Mouse (Mus musculus) midbrain, embryonic 16.5 days (tissue): ENCODE data around the gene Ceacam15. TPM values are rescaled to one million over a fixed set of nuclear protein-coding genes. Genes with fewer than 3 reads are reported as not detected.
"Not testable (repeated sequence)": the region's sequence is repeated elsewhere in the genome, so short reads cannot be mapped to it uniquely, and the experiment has no call there.

ENCODE experiments used
- ATAC-seq: fragments of 200-750 bp; cut with Nextera tagmentation; 2 replicates; pipeline ENCODE4 v1.8.0; 2017; ENCODE audit warnings: moderate TSS enrichment
- H3K27ac ChIP-seq: fragments of 300-500 bp; sonication (generic); 2 replicates; pipeline ENCODE4 v1.5.1; 2014; ENCODE audit warnings: mild to moderate bottlenecking, low read length, mixed read lengths
- H3K27me3 ChIP-seq: fragments of 300-500 bp; sonication (generic); 2 replicates; pipeline ENCODE4 v1.6.1; 2014; ENCODE audit warnings: low read depth, low read length, mixed read lengths; ENCODE audit not compliant: control insufficient read depth, insufficient read depth
- H3K36me3 ChIP-seq: fragments of 300-500 bp; sonication (generic); 2 replicates; pipeline ENCODE4 v1.6.1; 2014; ENCODE audit warnings: mild to moderate bottlenecking, low read length, moderate library complexity, mixed read lengths; ENCODE audit not compliant: control insufficient read depth, insufficient read depth
- H3K4me1 ChIP-seq: fragments of 300-500 bp; sonication (generic); 2 replicates; pipeline ENCODE4 v1.6.1; 2014; ENCODE audit warnings: mild to moderate bottlenecking, low read length, mixed read lengths; ENCODE audit not compliant: control insufficient read depth, insufficient read depth
- H3K4me2 ChIP-seq: fragments of 300-500 bp; sonication (generic); 2 replicates; pipeline ENCODE4 v1.6.1; 2014; ENCODE audit warnings: mild to moderate bottlenecking, low read length, mixed read lengths
- H3K4me3 ChIP-seq: fragments of 300-500 bp; sonication (generic); 2 replicates; pipeline ENCODE4 v1.5.1; 2014; ENCODE audit warnings: low read depth, mild to moderate bottlenecking, low read length, moderate library complexity, mixed read lengths
- H3K9ac ChIP-seq: fragments of 300-500 bp; sonication (generic); 2 replicates; pipeline ENCODE4 v1.6.1; 2014; ENCODE audit warnings: low read depth, low read length, mixed read lengths
- H3K9me3 ChIP-seq: fragments of 300-500 bp; sonication (generic); replicated peaks from 2 replicates; pipeline ENCODE4 v1.6.1; 2014; ENCODE audit warnings: mild to moderate bottlenecking, low read length, mixed read lengths; ENCODE audit not compliant: control insufficient read depth, poor library complexity, severe bottlenecking
- WGBS: fragments of 180-500 bp; shearing (Covaris S2); extraction: QIAGEN DNeasy Blood & Tissue Kit; methylation state at CpG from one replicate; pipeline ENCODE4 v1.1.7; 2014; 5-methylcytosine and 5-hydroxymethylcytosine counted together
- polyA plus RNA-seq: library from polyadenylated mRNA; unstranded; fragments of >200 nt; fragmentation: Nextera tagmentation; extraction: Ambion mirVana; gene quantifications from 2 replicates; pipeline ENCODE4 v1.2.1, GENCODE M21; 2015

Ceacam15 gene
- polyA plus RNA-seq, 1 experiment from 2014 or later = not detected

GRCm38 (mm10) chr7:16699042-16699441, 23.5 kb upstream of the Ceacam15 start:
- no peak overlapping the region for H3K4me3 ChIP-seq
- WGBS = 64% methylated on average over 2 of the region's 2 CpGs
- no peak overlapping the region for H3K4me2 ChIP-seq
- no peak overlapping the region for H3K27ac ChIP-seq
- no peaks in the 10 kb centered on the region for H3K9me3 ChIP-seq
- H3K9ac ChIP-seq = no peak overlapping the region
- no peaks in the 10 kb centered on the region for H3K36me3 ChIP-seq
- no peaks in the 10 kb centered on the region for H3K4me1 ChIP-seq
- no peaks in the 10 kb centered on the region for H3K27me3 ChIP-seq
- ATAC-seq = no peak

- Histone ChIP-seq H3K36me3 (no peaks in the 10 kb centered on the region), H3K9me3 (no peaks in the 10 kb centered on the region; the same call in 1 of the 2 replicates), H3K27me3 (no peaks in the 10 kb centered on the region), H3K4me3 (no peak overlapping the region), H3K27ac (no peak overlapping the region), H3K4me1 (no peaks in the 10 kb centered on the region), H3K9ac (no peak overlapping the region), H3K4me2 (no peak overlapping the region)
- WGBS = 42% methylated on average over 3 of the region's 3 CpGs
- ATAC-seq = no peak
These were observed 19.5 kb upstream of the Ceacam15 start for GRCm38 (mm10) chr7:16695025-16695424.

GRCm38 (mm10) chr7:16689196-16689595, 13.7 kb upstream of the Ceacam15 start:
- Histone ChIP-seq H3K4me1 (no peaks in the 10 kb centered on the region), H3K36me3 (no peaks in the 10 kb centered on the region), H3K27me3 (no peaks in the 10 kb centered on the region), H3K4me2 (no peak overlapping the region), H3K9ac (no peak overlapping the region), H3K9me3 (peaks cover 8% of the 10 kb centered on the region; the same call in 1 of the 2 replicates), H3K4me3 (no peak overlapping the region), H3K27ac (no peak overlapping the region)
- 82% methylated on average over 5 of the region's 5 CpGs for WGBS
- ATAC-seq = no peak

DNA sequence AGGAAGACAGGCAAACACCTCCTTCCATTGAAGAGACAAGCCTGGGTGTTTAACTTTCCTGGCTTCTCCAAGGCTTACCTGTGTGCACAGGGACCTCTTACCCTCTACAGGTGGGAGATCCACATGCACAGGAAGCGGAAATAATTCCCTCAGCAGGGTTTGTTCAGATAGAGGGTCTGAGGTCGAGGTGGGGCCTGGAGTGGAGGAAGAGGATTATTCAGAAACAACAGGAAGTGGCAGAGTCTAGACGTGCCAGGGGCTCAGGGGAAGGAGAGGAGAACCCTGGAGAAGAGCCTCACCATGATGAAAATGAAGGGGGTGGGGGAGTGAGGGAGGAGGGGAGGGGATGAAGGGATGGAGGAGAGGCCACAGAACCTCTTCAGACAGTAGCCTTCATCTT, 4.7 kb upstream of the Ceacam15 start:
- H3K4me2 ChIP-seq, ATAC-seq, H3K4me1 ChIP-seq, H3K4me3 ChIP-seq, H3K9me3 ChIP-seq, H3K27me3 ChIP-seq, H3K36me3 ChIP-seq, H3K9ac ChIP-seq, H3K27ac ChIP-seq: not testable (repeated sequence)
- 32% methylated on average over 3 of the region's 3 CpGs for WGBS

DNA sequence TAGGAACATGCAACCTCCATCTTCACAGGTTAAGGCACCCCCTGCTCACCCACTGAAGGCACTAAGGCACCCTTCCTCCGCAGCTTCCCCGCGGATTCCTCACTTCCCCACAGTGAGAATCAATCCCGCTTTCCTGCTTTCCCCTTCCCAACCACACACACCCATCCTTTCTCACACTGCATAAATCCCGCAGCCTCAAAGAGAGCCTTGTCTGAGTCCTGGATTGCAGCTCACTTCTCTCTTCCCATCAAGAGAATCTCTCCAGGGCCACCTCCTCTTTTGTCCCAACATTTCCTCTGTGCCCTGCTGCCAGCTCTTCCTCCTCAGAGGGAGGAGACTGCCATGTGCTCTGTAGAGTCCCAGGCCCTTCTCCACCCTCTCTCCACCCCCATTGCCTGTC, 806 bp downstream of the Ceacam15 start:
- not testable (repeated sequence) for H3K9ac ChIP-seq, H3K27me3 ChIP-seq, H3K36me3 ChIP-seq, H3K4me3 ChIP-seq, H3K4me1 ChIP-seq, H3K4me2 ChIP-seq, ATAC-seq, H3K9me3 ChIP-seq, H3K27ac ChIP-seq
- 49% methylated on average over 5 of the region's 5 CpGs for WGBS

DNA sequence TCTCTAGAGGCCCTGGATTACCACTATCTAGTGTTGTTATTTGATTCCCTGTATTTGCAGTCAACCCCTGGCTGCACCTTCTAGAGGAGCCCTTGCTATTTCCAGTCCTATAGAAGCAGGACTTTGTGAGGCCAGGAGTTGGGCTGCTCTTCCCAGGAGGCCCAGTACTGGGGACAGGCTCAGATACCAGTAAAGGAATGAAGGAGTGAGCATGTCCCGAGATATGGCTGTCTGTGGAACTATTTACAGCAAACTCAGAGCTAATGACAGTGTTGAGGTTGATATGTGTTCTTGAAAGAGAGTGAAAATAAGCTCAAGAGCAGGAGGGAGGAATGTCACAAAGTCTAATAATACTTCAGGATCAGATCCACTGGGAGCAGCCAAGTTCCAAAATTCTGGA, 1.7 kb downstream of the Ceacam15 start:
- no peak for ATAC-seq

GRCm38 (mm10) chr7:16668331-16668930, 7.1 kb downstream of the Ceacam15 start:
- not testable (repeated sequence) for H3K9me3 ChIP-seq, H3K36me3 ChIP-seq, H3K4me2 ChIP-seq, H3K4me3 ChIP-seq, H3K9ac ChIP-seq, H3K27me3 ChIP-seq, H3K27ac ChIP-seq, ATAC-seq, H3K4me1 ChIP-seq
- 84% methylated on average over 4 of the region's 5 CpGs for WGBS

More for the DNA sequence above, 1.7 kb downstream of the Ceacam15 start:
- WGBS = 75% methylated on average over 1 of the region's 1 CpGs
- Histone ChIP-seq H3K36me3 (no peaks in the 10 kb centered on the region), H3K4me1 (no peaks in the 10 kb centered on the region), H3K4me3 (no peak overlapping the region), H3K4me2 (no peak overlapping the region), H3K27ac (no peak overlapping the region), H3K9ac (no peak overlapping the region), H3K9me3 (no peaks in the 10 kb centered on the region), H3K27me3 (no peaks in the 10 kb centered on the region)

DNA sequence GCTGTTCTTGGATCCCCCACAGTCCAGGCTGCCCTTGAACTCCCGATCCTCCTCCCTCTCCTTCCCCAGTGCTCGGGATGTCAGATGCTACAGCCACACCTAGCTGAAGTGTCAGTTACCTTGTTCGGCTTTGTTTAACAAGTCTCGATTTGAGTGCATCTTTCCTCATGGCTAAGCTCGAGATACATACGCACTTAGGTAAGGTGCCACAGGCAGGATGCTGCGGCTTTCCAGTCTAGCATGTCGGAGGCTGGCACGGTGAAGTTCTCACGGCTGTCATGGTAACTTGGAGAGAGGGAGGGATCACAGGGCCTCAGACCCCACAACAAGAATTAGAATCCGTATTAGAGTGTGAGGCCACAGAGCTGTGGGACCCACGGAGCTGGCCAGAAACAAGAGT, 31.2 kb downstream of the Ceacam15 start:
- ATAC-seq = no peak
- Histone ChIP-seq H3K27me3 (no peaks in the 10 kb centered on the region), H3K9ac (no peak overlapping the region), H3K9me3 (no peaks in the 10 kb centered on the region), H3K4me2 (no peak overlapping the region), H3K4me3 (no peak overlapping the region), H3K36me3 (no peaks in the 10 kb centered on the region), H3K4me1 (no peaks in the 10 kb centered on the region), H3K27ac (no peak overlapping the region)
- 60% methylated on average over 12 of the region's 12 CpGs for WGBS

GRCm38 (mm10) chr7:16643106-16643505, 32.4 kb downstream of the Ceacam15 start:
- H3K4me1 ChIP-seq, ATAC-seq, H3K36me3 ChIP-seq, H3K27me3 ChIP-seq, H3K4me2 ChIP-seq, H3K4me3 ChIP-seq, H3K9ac ChIP-seq, H3K9me3 ChIP-seq, H3K27ac ChIP-seq: not testable (repeated sequence)
- 66% methylated on average over 3 of the region's 4 CpGs for WGBS
